Mouse (Mus musculus) hindbrain, embryonic 12.5 days (tissue): ENCODE results near the gene Plcl2. TPM values are rescaled to one million over a fixed set of nuclear protein-coding genes. Genes with fewer than 3 reads are reported as not detected.

Source experiments
- ATAC-seq: fragments of 200-750 bp; cut with Nextera tagmentation; 2 replicates; pipeline ENCODE4 v1.8.0; 2017; ENCODE audit warnings: moderate TSS enrichment; ENCODE audit not compliant: low FRiP score
- H3K27ac ChIP-seq: fragments of 300-500 bp; sonication (generic); 2 replicates; pipeline ENCODE4 v1.5.1; 2016; ENCODE audit warnings: mild to moderate bottlenecking
- H3K27me3 ChIP-seq: fragments of 300-500 bp; sonication (generic); 2 replicates; pipeline ENCODE4 v1.6.1; 2016; ENCODE audit warnings: mild to moderate bottlenecking
- H3K36me3 ChIP-seq: fragments of 300-500 bp; sonication (generic); 2 replicates; pipeline ENCODE4 v1.6.1; 2016; ENCODE audit warnings: mild to moderate bottlenecking
- H3K4me1 ChIP-seq: fragments of 300-500 bp; sonication (generic); 2 replicates; pipeline ENCODE4 v1.6.1; 2016
- H3K4me2 ChIP-seq: fragments of 300-500 bp; sonication (generic); replicated peaks from 2 replicates; pipeline ENCODE4 v1.6.1; 2016; ENCODE audit warnings: mild to moderate bottlenecking
- H3K4me3 ChIP-seq: fragments of 300-500 bp; sonication (generic); 2 replicates; pipeline ENCODE4 v1.5.1; 2016; ENCODE audit warnings: mild to moderate bottlenecking
- H3K9ac ChIP-seq: fragments of 300-500 bp; sonication (generic); 2 replicates; pipeline ENCODE4 v1.6.1; 2016; ENCODE audit warnings: mild to moderate bottlenecking, moderate library complexity
- H3K9me3 ChIP-seq: fragments of 300-500 bp; sonication (generic); replicated peaks from 2 replicates; pipeline ENCODE4 v1.6.1; 2016; ENCODE audit warnings: mild to moderate bottlenecking
- WGBS: fragments of 180-500 bp; shearing (Covaris S2); methylation state at CpG from one replicate; pipeline ENCODE4 v1.1.7; 2016; 5-methylcytosine and 5-hydroxymethylcytosine counted together
- polyA plus RNA-seq: library from polyadenylated mRNA; unstranded; fragments of >200 nt; fragmentation: Nextera tagmentation; extraction: Ambion mirVana; gene quantifications from 2 replicates; pipeline ENCODE4 v1.2.1, GENCODE M21; 2016

Plcl2 gene
- polyA plus RNA-seq, 1 experiment from 2014 or later = 9.2 TPM

DNA sequence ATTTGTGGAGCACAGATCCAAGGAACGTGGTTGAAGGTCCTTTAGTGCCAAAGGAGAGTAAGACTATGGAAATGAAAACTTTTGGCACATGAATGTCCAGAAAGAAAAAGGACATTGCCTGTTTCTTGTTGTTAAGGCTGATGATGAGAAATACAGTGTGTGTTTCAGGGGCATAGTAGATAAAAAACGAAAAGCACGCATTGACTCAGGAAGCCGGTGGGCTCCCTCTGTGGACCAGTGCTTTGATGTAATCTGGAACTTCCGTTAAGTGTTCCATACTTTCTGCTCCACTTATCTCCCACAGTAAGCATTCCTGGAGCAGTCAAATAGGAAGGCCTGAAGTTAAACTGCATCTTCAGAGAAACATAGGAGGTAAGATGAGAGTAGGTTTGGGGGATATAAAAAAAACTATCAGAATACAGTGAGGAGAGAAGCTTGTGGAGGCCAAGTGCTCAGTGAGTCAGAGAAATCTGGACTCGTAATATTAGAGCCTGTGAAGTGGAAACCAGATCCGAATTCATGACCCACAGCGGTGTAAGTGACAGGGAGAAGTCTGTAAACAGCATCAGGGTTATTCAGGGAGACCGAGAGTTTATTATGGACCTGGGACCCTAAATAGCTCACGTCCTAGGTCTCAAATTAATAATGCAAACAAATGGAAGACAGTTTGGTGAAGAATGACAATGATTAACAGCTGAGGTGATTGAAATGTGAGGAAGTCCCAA lies 3.1 kb upstream of the Plcl2 start:
- ATAC-seq = no peak
- Histone ChIP-seq H3K9ac (no peak overlapping the region), H3K27ac (no peak overlapping the region), H3K27me3 (no peaks in the 10 kb centered on the region), H3K4me1 (peaks cover 13% of the 10 kb centered on the region), H3K4me3 (no peak overlapping the region), H3K9me3 (no peaks in the 10 kb centered on the region), H3K36me3 (no peaks in the 10 kb centered on the region), H3K4me2 (no peak overlapping the region)
- WGBS = 79% methylated on average over 10 of the region's 10 CpGs

- no peak overlapping the region for H3K27ac ChIP-seq
- 84% methylated on average over 13 of the region's 13 CpGs for WGBS
- ATAC-seq = no peak
Observed at GRCm38 (mm10) chr17:50506861-50507321, 2.3 kb upstream of the Plcl2 start.

DNA sequence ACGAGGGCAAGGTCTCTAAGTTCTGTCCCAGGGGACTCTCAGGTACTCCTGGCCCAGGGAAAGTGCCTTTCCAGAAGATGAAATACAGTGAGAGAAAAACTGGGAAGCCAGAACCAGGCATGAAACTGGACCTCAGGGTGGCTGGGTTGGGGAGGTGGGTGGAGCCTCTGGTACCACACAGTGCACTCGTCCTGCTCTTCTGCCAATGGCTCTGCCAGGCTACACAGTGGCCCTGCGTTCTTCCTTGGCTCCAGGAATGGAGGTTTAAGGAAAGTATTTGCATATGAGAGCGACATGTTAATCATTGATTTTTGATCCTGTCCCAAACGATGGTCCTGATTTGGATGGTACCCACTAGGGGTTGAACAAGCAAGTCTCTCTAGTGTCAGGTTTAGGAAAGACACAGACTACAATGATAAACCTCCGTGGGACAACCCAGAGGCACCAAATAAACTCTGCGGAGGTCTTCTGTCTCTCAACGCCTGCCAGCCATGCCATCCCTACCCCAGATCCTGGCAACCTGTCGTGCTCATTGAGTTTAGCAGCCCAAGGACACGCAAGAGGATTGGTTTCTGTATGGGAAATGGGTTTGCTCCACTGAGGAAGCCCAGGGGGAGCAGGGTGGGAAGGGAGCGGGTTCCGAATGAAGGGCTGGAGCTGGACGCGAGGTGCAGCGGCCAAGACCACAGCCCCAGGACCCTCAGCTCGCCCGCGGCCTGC lies 988 bp upstream of the Plcl2 start:
- WGBS = 14% methylated on average over 18 of the region's 18 CpGs
- Histone ChIP-seq H3K27ac (0 out of 2 replicates have a peak overlapping the region, but pooled peaks have one; percentile 95), H3K27me3 (no peaks in the 10 kb centered on the region), H3K4me2 (peak overlapping the region; percentile 71), H3K4me1 (peaks cover 13% of the 10 kb centered on the region), H3K9me3 (no peaks in the 10 kb centered on the region), H3K9ac (peak overlapping the region; percentile 94), H3K36me3 (no peaks in the 10 kb centered on the region), H3K4me3 (peak overlapping the region; percentile 89)
- peak; percentile 16 for ATAC-seq

More at GRCm38 (mm10) chr17:50506861-50507321, 2.3 kb upstream of the Plcl2 start:
- no peaks in the 10 kb centered on the region for H3K27me3 ChIP-seq
- H3K36me3 ChIP-seq = no peaks in the 10 kb centered on the region
- no peaks in the 10 kb centered on the region for H3K9me3 ChIP-seq
- no peak overlapping the region for H3K9ac ChIP-seq
- H3K4me2 ChIP-seq = no peak overlapping the region
- no peak overlapping the region for H3K4me3 ChIP-seq
- H3K4me1 ChIP-seq = peaks cover 13% of the 10 kb centered on the region

GRCm38 (mm10) chr17:50508775-50509250 lies 390 bp upstream of the Plcl2 start:
- Histone ChIP-seq H3K4me2 (peak overlapping the region; percentile 71), H3K9ac (peak overlapping the region; percentile 94), H3K9me3 (no peaks in the 10 kb centered on the region), H3K4me3 (peak overlapping the region; percentile 89), H3K36me3 (no peaks in the 10 kb centered on the region), H3K27ac (peak overlapping the region; percentile 95), H3K27me3 (no peaks in the 10 kb centered on the region), H3K4me1 (peaks cover 13% of the 10 kb centered on the region)
- WGBS = under 1% methylated on average over 35 of the region's 72 CpGs
- ATAC-seq = peak; percentile 88

DNA sequence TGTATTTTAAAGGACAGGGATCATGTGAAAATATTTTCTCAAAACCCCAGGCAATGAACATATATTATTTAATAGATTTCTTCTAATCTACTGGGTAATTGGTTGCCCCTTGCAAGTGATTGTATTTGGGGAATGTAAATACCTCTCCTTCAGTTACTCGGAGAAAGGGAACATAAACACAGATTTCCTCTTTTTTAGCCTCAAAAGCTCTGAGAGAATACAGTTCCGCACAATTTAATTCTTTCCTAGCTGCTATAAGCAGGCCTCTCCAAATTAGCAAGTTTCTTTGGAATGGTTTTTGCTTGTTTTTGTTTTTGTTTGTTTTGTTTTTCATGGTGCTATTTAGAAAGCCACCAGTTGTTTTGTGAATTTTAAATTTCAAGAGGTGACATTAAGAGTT lies 1.1 kb downstream of the Plcl2 start:
- Histone ChIP-seq H3K36me3 (no peaks in the 10 kb centered on the region), H3K9me3 (no peaks in the 10 kb centered on the region), H3K9ac (peak overlapping the region; percentile 94), H3K4me2 (peak overlapping the region; percentile 71), H3K27me3 (no peaks in the 10 kb centered on the region), H3K4me1 (peaks cover 13% of the 10 kb centered on the region), H3K4me3 (peak overlapping the region; percentile 89), H3K27ac (no peak overlapping the region)
- WGBS = 60% methylated on average over 2 of the region's 2 CpGs
- ATAC-seq = no peak

- Histone ChIP-seq H3K9me3 (no peaks in the 10 kb centered on the region), H3K4me3 (peak overlapping the region; percentile 89; the same call in 1 of the 2 replicates), H3K36me3 (no peaks in the 10 kb centered on the region), H3K9ac (no peak overlapping the region), H3K27ac (no peak overlapping the region), H3K4me1 (peaks cover 13% of the 10 kb centered on the region), H3K27me3 (no peaks in the 10 kb centered on the region), H3K4me2 (peak overlapping the region; percentile 71)
- 87% methylated on average over 1 of the region's 1 CpGs for whole genome bisulfite sequencing
- ATAC-seq = no peak
Observed at GRCm38 (mm10) chr17:50510741-50511140, 1.5 kb downstream of the Plcl2 start.

DNA sequence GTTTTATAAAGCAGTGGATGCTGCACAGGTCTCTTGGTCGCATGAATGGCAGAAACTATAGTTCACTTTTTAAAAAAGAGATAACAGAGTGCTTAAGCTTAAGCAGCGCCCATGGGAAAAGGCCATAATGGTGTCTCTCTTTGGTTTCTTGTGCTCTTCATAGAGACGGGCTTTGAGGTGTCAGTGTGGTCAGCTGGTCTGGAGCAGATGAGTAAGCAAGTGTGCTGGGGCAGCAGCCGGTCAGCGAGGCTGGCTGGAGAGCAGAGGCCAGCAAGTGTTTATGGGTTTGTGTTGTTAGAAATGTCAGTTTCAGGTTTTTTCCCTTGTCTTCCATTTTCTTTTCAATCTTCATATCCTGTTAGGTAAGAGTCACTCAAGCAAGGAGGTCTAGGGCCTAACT lies 3.0 kb downstream of the Plcl2 start:
- WGBS = 87% methylated on average over 5 of the region's 5 CpGs
- ATAC-seq = no peak

DNA sequence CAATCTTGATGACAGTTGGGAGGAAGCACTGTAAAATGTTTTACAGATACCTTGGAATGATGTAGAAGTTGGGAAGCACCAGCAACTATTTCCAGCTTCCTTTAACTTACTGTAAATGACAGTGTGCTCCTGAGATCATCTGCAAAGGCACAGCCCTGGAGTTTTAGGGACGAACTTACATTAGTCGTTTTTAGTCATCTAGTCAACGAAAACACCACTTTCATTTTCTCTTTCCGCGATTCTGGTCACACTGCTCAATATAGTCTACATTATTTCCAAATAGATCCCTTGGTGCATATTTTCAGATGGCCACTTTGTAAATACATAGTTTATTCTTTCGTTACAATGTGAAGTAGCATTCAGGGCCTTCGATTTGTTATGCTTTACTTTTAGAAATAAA lies 3.6 kb downstream of the Plcl2 start:
- Histone ChIP-seq H3K27me3 (no peaks in the 10 kb centered on the region), H3K36me3 (no peaks in the 10 kb centered on the region), H3K9ac (no peak overlapping the region), H3K4me2 (no peak overlapping the region), H3K9me3 (no peaks in the 10 kb centered on the region), H3K4me3 (no peak overlapping the region), H3K27ac (no peak overlapping the region), H3K4me1 (peaks cover 13% of the 10 kb centered on the region)
- WGBS = 96% methylated on average over 7 of the region's 7 CpGs
- no peak for ATAC-seq

More for the DNA sequence above, 3.0 kb downstream of the Plcl2 start:
- H3K27ac ChIP-seq = no peak overlapping the region
- H3K9ac ChIP-seq = no peak overlapping the region
- H3K4me3 ChIP-seq = no peak overlapping the region
- no peaks in the 10 kb centered on the region for H3K36me3 ChIP-seq
- peaks cover 13% of the 10 kb centered on the region for H3K4me1 ChIP-seq
- no peaks in the 10 kb centered on the region for H3K27me3 ChIP-seq
- no peaks in the 10 kb centered on the region for H3K9me3 ChIP-seq
- H3K4me2 ChIP-seq = no peak overlapping the region

- 92% methylated on average over 7 of the region's 7 CpGs for WGBS
- Histone ChIP-seq H3K4me3 (no peak overlapping the region), H3K4me1 (peaks cover 13% of the 10 kb centered on the region), H3K9me3 (no peaks in the 10 kb centered on the region), H3K27ac (no peak overlapping the region), H3K27me3 (no peaks in the 10 kb centered on the region), H3K36me3 (no peaks in the 10 kb centered on the region), H3K9ac (no peak overlapping the region), H3K4me2 (no peak overlapping the region)
- ATAC-seq = no peak
Observed at GRCm38 (mm10) chr17:50513376-50513775, 4.2 kb downstream of the Plcl2 start.

DNA sequence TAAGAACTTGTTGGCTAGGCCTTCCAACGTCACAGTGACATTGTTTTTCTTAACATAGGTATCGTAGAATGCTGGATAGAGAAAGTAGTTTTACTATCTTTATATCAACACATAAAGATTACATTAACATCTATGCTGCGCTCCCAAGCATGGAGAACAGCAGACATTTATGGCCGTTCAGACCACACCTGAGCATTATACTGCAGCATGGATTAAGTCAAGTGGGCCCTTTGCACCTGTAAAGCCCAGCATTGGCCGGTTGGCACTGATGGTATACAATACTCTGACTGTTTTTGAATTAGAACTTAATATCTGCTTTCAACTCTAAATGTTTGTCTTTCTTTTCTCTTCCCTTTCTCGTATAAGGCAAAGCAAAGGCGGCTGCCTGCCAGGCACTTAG lies 4.8 kb downstream of the Plcl2 start:
- peaks cover 11% of the 10 kb centered on the region for H3K4me1 ChIP-seq
- H3K9me3 ChIP-seq = no peaks in the 10 kb centered on the region
- 89% methylated on average over 7 of the region's 7 CpGs for WGBS
- H3K27ac ChIP-seq = no peak overlapping the region
- no peak overlapping the region for H3K4me3 ChIP-seq
- H3K36me3 ChIP-seq = no peaks in the 10 kb centered on the region
- H3K9ac ChIP-seq = no peak overlapping the region
- no peak overlapping the region for H3K4me2 ChIP-seq
- no peak for ATAC-seq
- no peaks in the 10 kb centered on the region for H3K27me3 ChIP-seq

DNA sequence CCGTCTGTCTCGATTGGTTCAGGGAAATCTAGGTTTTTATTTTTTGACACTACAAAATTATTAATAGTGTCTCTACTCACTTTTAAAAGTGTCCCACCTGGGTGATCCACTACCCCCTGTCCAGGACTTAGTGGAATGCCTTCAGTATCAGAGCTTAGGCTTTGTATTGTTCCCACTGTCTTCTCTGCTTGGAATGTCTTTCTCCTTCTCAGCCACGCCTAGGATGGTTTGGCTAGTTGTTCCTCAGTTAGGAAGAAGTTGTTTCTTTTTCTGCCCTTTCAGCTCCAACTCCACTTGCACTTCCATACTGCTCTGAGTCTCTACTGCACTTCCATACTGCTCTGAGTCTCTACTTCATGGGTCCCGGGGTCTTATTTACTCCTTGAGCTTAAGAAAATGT lies 6.7 kb downstream of the Plcl2 start:
- H3K27me3 ChIP-seq = no peaks in the 10 kb centered on the region
- 78% methylated on average over 4 of the region's 4 CpGs for WGBS
- no peak for ATAC-seq

DNA sequence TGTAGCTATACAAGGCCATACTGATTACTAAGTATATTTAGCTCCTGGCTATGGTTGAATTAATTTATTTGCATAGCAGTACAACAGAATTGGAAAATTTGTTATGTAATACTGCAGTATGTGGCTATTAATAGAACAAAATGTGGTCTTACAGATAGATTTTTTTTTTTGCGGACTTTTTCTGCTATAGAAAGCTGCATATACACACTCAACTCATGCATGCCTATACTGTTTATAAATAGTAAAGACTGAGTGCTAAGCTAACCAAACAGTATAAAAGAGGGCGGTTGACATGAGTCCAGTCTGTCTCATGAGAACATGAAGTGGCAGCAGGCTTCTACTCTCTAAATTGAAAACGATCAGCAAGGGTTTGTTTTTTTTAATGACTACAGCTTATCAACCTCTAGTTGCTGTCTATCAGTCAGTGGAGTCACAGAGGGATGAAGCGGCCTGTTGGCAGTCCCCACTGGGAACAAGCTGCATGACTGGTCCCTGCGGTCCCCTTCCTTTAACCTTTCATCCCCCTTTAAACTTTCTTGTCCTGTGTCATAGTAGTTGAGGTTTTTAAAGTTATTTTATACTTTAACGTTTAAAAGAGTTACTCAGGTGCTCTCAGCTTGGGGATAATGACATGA lies 8.7 kb downstream of the Plcl2 start:
- 77% methylated on average over 6 of the region's 6 CpGs for WGBS

More for the DNA sequence above, 6.7 kb downstream of the Plcl2 start:
- Histone ChIP-seq H3K4me2 (no peak overlapping the region), H3K9ac (no peak overlapping the region), H3K9me3 (no peaks in the 10 kb centered on the region), H3K4me3 (no peak overlapping the region), H3K4me1 (peaks cover 1% of the 10 kb centered on the region; the same call in 1 of the 2 replicates), H3K36me3 (no peaks in the 10 kb centered on the region), H3K27ac (no peak overlapping the region)

More for the DNA sequence above, 8.7 kb downstream of the Plcl2 start:
- H3K36me3 ChIP-seq = no peaks in the 10 kb centered on the region
- H3K27ac ChIP-seq = no peak overlapping the region
- no peak overlapping the region for H3K4me2 ChIP-seq
- H3K9me3 ChIP-seq = no peaks in the 10 kb centered on the region
- ATAC-seq = no peak
- H3K4me1 ChIP-seq = no peaks in the 10 kb centered on the region
- H3K9ac ChIP-seq = no peak overlapping the region
- H3K27me3 ChIP-seq = no peaks in the 10 kb centered on the region
- H3K4me3 ChIP-seq = no peak overlapping the region
